Mouse (Mus musculus): Measurements from ENCODE around the gene Gm21762. TPM values are rescaled to one million over a fixed set of nuclear protein-coding genes. Genes with fewer than 3 reads are reported as not detected.
"Not testable (repeated sequence)": the region's sequence is repeated elsewhere in the genome, so short reads cannot be mapped to it uniquely, and the experiment has no call there.

Gm21762 gene
- not detected in 2 replicates for polyA plus RNA-seq (2016; fragmentation: Nextera tagmentation; extraction: Ambion mirVana)

DNA sequence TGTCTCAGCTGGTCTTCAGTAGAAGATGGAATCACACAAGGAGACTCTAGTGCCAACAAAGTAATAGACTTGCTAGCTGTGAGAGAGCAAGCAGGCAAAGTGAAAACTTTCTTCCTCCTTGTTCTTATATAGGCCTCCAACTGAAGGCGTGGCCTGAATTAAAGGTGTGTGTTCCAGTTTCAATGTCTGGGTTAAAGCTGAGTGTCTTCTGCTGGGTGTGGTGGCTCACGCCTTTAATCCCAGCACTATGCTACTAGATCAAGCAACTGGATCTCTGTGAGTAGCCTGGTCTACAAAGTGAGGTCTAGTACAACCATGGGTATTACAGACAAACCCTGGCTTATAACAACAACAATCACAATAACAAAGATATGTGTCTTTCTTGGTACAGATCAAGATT is at the start of gene Gm21762:
Gene Gm21762, minus strand, starts transcription at position 101 of the 400 bp plus-strand sequence.
- H3K4me3 ChIP-seq; H3K4me1 ChIP-seq; H3K36me3 ChIP-seq; H3K9me3 ChIP-seq (replicated peaks); H3K27me3 ChIP-seq (ENCODE audit: low read depth, poor library complexity, severe bottlenecking); DNase-seq (ENCODE audit: low spot score); H3K27ac ChIP-seq (replicated peaks): not testable (repeated sequence)
- no CpG with 5 or more reads among the region's 2 CpGs for WGBS

DNA sequence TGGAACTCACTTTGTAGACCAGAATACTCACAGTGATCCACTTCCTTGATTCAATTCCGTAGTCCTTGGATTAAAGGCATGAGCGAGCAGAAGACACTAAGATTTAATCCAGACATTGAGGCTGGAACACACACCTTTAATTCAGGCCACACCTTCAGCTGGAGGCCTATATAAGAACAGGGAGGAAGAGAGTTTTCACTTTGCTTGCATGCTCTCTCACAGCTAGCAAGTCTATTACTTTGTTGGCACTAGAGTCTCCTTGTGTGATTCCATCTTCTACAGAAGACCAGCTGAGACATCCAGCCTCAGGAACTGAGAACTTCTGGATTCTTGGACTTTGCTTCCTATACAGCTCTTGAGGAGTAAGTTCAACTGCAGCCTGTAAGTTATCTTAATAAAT is 47.1 kb upstream of the Gm21762 start, which contains the start of gene AF067061:
Gene AF067061, plus strand, starts transcription at position 245 of the 400 bp plus-strand sequence.
- not testable (repeated sequence) for DNase-seq (ENCODE audit: low spot score); H3K4me1 ChIP-seq; H3K9me3 ChIP-seq (replicated peaks); H3K27ac ChIP-seq (replicated peaks); H3K36me3 ChIP-seq; H3K27me3 ChIP-seq (ENCODE audit: low read depth, poor library complexity, severe bottlenecking); H3K4me3 ChIP-seq
- WGBS, result 89% methylated on average over 2 of the region's 2 CpGs

DNA sequence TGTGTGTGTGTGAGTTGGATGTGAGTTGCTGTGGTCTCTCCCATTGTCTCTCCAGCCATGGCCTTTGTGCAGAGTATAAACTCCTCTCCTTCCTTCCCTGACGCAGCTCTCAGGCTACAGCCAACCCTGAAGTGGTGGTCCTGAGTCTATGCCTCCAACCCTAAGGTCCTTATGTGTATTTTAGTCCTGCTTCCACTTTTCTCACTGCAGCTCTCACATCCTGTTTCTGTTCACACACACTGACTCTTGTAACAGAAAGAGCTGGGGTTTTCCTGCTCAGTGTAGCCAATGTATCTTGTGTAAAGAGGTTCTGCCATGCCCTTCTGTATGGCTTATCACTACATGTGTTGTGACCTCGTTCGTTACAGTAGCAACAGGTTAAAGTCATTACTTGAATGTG is 44.0 kb upstream of the Gm21762 start:
- not testable (repeated sequence) for H3K4me1 ChIP-seq; H3K4me3 ChIP-seq; H3K9me3 ChIP-seq (replicated peaks); H3K36me3 ChIP-seq; DNase-seq (ENCODE audit: low spot score); H3K27ac ChIP-seq (replicated peaks); H3K27me3 ChIP-seq (ENCODE audit: low read depth, poor library complexity, severe bottlenecking)
- WGBS, result 69% methylated on average over 3 of the region's 3 CpGs

DNA sequence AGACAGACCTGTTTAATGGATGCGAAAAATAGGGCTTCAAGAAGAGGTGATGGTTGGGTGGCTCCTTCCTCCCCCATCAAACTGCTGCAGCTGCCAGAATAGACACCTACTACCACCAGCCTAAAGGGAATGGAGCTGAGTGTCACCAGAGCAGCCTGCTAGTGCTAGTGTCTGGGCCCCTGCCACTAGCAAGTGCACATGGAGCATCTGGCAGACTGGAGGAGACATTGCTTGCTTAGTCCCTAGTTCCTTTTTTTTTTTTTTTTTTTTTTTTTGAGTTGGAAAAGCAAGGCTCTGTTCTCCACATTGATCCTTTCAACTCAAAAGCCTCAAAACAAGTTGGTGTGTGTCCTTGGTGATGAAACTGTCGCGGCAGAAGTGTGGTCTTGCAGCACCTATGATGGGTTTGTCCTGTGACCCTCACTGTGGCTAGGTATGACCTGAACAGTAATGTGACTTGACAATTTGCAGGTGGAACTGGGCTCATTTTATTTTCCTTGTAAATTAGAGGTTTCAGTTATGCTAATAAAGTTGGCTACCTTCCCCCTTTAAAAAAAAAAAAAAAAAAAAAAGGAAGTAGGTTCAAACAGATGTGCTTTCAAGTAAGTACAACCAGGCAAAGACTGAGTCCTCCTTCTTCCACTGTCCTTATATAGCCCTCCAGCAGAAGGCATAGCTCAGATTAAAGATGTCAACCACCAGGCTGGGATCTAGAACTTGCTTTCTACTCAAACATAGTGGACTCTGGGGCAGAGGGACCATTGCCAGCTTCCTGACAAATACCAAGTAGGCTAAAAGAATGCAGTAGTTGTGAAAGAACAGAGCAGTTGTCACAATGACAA is 43.3 kb upstream of the Gm21762 start:
- H3K27ac ChIP-seq (replicated peaks); H3K36me3 ChIP-seq; H3K27me3 ChIP-seq (ENCODE audit: low read depth, poor library complexity, severe bottlenecking); H3K4me1 ChIP-seq; H3K9me3 ChIP-seq (replicated peaks); DNase-seq (ENCODE audit: low spot score); H3K4me3 ChIP-seq: not testable (repeated sequence)
- 85% methylated on average over 3 of the region's 3 CpGs for WGBS

DNA sequence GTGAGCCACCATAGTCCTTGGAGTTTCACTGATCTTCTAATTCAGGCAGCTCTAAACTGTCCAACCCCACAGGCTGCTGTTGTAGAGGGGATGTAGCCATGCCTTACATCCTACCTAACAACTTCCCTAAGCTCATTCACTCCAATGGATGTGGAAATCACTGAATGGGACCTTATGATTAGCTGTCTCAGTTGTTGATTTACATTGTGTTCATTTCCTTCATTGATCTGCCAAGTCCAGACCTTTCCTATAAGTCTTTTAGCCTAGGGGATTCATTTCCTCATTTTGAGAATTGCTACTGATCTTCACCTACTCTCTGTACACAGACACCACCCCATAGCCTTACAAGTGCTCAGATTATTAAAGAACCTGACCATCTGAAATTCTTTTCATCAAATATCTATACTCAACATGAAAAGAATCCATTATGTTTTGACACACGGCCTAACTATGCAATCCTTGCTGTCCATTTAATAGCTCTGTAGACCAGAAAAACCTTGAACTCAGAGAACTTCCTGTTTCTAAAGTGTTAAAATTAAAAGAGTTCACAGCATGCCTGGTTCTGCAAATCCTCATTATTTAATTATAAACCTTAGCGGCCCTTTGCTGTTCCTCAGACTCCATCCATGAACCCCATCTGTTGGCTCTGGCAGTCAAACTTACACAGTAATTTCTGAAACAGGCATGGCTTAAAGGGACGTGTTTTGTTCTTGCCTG is 35.6 kb upstream of the Gm21762 start:
- not testable (repeated sequence) for H3K4me3 ChIP-seq; H3K27me3 ChIP-seq (ENCODE audit: low read depth, poor library complexity, severe bottlenecking); H3K27ac ChIP-seq (replicated peaks); H3K9me3 ChIP-seq (replicated peaks); H3K36me3 ChIP-seq; H3K4me1 ChIP-seq; DNase-seq (ENCODE audit: low spot score)
- WGBS, result 92% methylated on average over 2 of the region's 3 CpGs

DNA sequence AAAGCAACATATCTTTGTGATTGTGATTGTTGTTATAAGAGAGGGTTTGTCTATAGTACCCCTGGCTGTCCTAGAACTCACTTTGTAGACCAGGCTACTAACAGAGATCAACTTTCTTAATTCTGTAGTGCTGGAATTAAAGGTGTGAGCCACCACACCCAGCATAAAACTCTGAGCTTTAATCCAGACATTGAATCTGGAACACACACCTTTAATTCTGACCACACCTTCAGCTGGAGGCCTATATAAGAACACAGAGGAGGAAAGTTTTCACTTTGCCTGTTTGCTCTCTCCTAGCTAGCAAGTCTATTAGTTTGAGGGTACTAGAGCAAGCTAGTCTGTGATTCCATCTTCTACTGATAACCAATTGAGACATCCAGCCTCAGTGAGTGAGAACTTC is 23.1 kb upstream of the Gm21762 start, which contains the start of gene Gm21731:
Gene Gm21731, plus strand, starts transcription at position 301 of the 400 bp plus-strand sequence.
- H3K4me1 ChIP-seq; DNase-seq (ENCODE audit: low spot score); H3K27ac ChIP-seq (replicated peaks); H3K4me3 ChIP-seq; H3K9me3 ChIP-seq (replicated peaks); H3K36me3 ChIP-seq; H3K27me3 ChIP-seq (ENCODE audit: low read depth, poor library complexity, severe bottlenecking): not testable (repeated sequence)

DNA sequence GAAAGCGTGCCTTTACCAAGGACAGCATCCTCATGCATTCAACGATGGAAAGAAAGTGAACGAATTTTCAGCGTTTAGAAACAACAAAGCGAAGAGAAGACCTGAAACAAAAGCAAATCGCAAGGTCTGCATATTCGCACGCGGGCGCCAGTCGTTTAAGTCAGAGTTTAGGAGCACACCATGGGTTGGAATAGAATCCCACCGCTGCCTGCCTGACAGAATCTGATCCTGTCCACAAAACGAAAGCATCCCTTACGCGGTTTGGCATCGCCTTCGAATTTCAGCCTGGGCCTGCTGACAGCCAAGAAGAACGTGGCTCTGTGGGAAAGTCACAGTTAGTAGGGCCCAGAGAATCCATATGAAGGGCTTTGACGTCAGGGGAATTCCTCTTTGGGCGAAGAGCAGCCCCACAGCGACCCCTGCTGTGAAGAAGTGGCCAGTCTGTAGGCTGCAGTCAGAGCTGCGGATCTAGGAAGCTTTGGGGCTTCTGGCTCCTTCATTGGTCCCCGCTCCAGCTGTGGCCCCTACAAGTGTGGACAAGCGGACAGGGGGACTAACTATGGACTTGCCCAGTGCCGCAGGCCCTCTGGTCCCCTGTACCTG is 16.8 kb upstream of the Gm21762 start:
- not testable (repeated sequence) for H3K36me3 ChIP-seq; H3K27ac ChIP-seq (replicated peaks); H3K4me3 ChIP-seq; H3K27me3 ChIP-seq (ENCODE audit: low read depth, poor library complexity, severe bottlenecking); H3K4me1 ChIP-seq; H3K9me3 ChIP-seq (replicated peaks); DNase-seq (ENCODE audit: low spot score)
- WGBS, result 81% methylated on average over 13 of the region's 25 CpGs

GRCm38 (mm10) chr13:120231798-120232197 is 16.1 kb upstream of the Gm21762 start:
- DNase-seq (ENCODE audit: low spot score); H3K36me3 ChIP-seq; H3K9me3 ChIP-seq (replicated peaks); H3K27ac ChIP-seq (replicated peaks); H3K27me3 ChIP-seq (ENCODE audit: low read depth, poor library complexity, severe bottlenecking); H3K4me1 ChIP-seq; H3K4me3 ChIP-seq: not testable (repeated sequence)
- WGBS, result 92% methylated on average over 17 of the region's 17 CpGs

- not testable (repeated sequence) for H3K4me1 ChIP-seq; H3K36me3 ChIP-seq; DNase-seq (ENCODE audit: low spot score); H3K9me3 ChIP-seq (replicated peaks); H3K27ac ChIP-seq (replicated peaks); H3K27me3 ChIP-seq (ENCODE audit: low read depth, poor library complexity, severe bottlenecking); H3K4me3 ChIP-seq
- WGBS, result 92% methylated on average over 16 of the region's 25 CpGs
Measured at GRCm38 (mm10) chr13:120223012-120223659, 7.4 kb upstream of the Gm21762 start.

- H3K27ac ChIP-seq (replicated peaks); H3K4me1 ChIP-seq; H3K9me3 ChIP-seq (replicated peaks); H3K27me3 ChIP-seq (ENCODE audit: low read depth, poor library complexity, severe bottlenecking); DNase-seq (ENCODE audit: low spot score); H3K4me3 ChIP-seq; H3K36me3 ChIP-seq: not testable (repeated sequence)
- WGBS, result 82% methylated on average over 5 of the region's 5 CpGs
Measured at GRCm38 (mm10) chr13:120220922-120221321, 5.2 kb upstream of the Gm21762 start.

- H3K4me3 ChIP-seq; DNase-seq (ENCODE audit: low spot score); H3K36me3 ChIP-seq; H3K27me3 ChIP-seq (ENCODE audit: low read depth, poor library complexity, severe bottlenecking); H3K27ac ChIP-seq (replicated peaks); H3K4me1 ChIP-seq; H3K9me3 ChIP-seq (replicated peaks): not testable (repeated sequence)
- 91% methylated on average over 7 of the region's 8 CpGs for WGBS
Measured at GRCm38 (mm10) chr13:120196189-120196821, 19.4 kb downstream of the Gm21762 start.

- H3K4me1 ChIP-seq; DNase-seq (ENCODE audit: low spot score); H3K9me3 ChIP-seq (replicated peaks); H3K36me3 ChIP-seq; H3K4me3 ChIP-seq; H3K27ac ChIP-seq (replicated peaks); H3K27me3 ChIP-seq (ENCODE audit: low read depth, poor library complexity, severe bottlenecking): not testable (repeated sequence)
- WGBS, result 77% methylated on average over 4 of the region's 4 CpGs
Measured at GRCm38 (mm10) chr13:120172133-120172532, 43.6 kb downstream of the Gm21762 start, which contains the start of gene Gm21818. Gene Gm21818 (plus strand): TSS chr13:120172433.

All from midbrain, embryonic 10.5 days (tissue).